9 mouse cellular contexts compared by ENCODE assay signal in genomic region chr12:102743036-102743588, GRCm38 (mm10). TPM values are rescaled to one million over a fixed set of nuclear protein-coding genes. Genes with fewer than 3 reads are reported as not detected.
DNase-seq lines count a peak whose midpoint lies in the region; ATAC-seq and TF ChIP-seq lines count a peak whose summit lies in the region.
"Had no signal": no experiment of that assay in that cellular context is flagged by ENCODE, and none has a peak within 500 bp of the region (broad histone marks: within the 10 kb centered on the region; RNA-seq: fewer than 3 reads in every experiment).

No protein-coding gene starts in this region.

- H3K4me3 ChIP-seq in kidney, embryonic 15.5 days (replicated peaks), result peak overlapping the region; percentile 83
- H3K4me3 ChIP-seq in bone marrow macrophage, adult 2 months (ENCODE audit: insufficient read depth, low read length), result peak overlapping the region; percentile 73

- no peaks in the 10 kb centered on the region for H3K27me3 ChIP-seq in kidney, embryonic 15.5 days

- peaks cover 25% of the 10 kb centered on the region for H3K4me1 ChIP-seq in kidney, embryonic 15.5 days
- H3K4me1 ChIP-seq in bone marrow macrophage, adult 2 months (ENCODE audit: control insufficient read depth, insufficient read depth, low read length), result peaks cover 25% of the 10 kb centered on the region

- H3K27ac ChIP-seq in kidney, embryonic 15.5 days, result peak overlapping the region; percentile 95
- peak overlapping the region; percentile 45; the same call in 1 of the 2 replicates for H3K27ac ChIP-seq in bone marrow macrophage, adult 2 months (ENCODE audit: insufficient read depth, low read depth, low read length)

- H3K9ac ChIP-seq in kidney, embryonic 15.5 days, result peak overlapping the region; percentile 83

- no peak for TF ChIP-seq CTCF in bone marrow macrophage, adult 2 months (IDR thresholded peaks at IDR 0.05; ENCODE audit: low read depth, low read length)

- under 1% methylated on average over 33 of the region's 33 CpGs for WGBS in kidney, embryonic 15.5 days

- DNase-seq in kidney, postnatal 36 days, result no peak
- no peak for DNase-seq in urinary bladder, postnatal 10 days (ENCODE audit: low spot score)
- DNase-seq in adrenal gland, postnatal 25 days, result no peak
- no peak for DNase-seq in spleen, adult 12 weeks (ENCODE audit: low spot score)

- peak; percentile 19 for ATAC-seq in kidney, embryonic 15.5 days (replicated peaks; ENCODE audit: low FRiP score)
- peak; percentile 29 to 34; a peak in 3 of 4 replicates for ATAC-seq in hematopoietic stem cell, adult 5-6 weeks (replicated peaks in 1 of 2; ENCODE audit: insufficient read depth in 1 of 2, low FRiP score in 2 of 2, low TSS enrichment in 1 of 2, low read depth in 1 of 2, poor library complexity in 2 of 2, severe bottlenecking in 2 of 2)
- peak; percentile 42 for ATAC-seq in megakaryocyte-erythroid progenitor cell, adult 5-6 weeks (replicated peaks; ENCODE audit: low FRiP score, low TSS enrichment, poor library complexity, severe bottlenecking)

- H3K4me2 ChIP-seq in kidney, embryonic 15.5 days, result peak overlapping the region; percentile 78

- H3K36me3 ChIP-seq in kidney, embryonic 15.5 days, result peaks cover 22% of the 10 kb centered on the region

- no peak for TF ChIP-seq POLR2A in bone marrow macrophage, adult 2 months (IDR thresholded peaks at IDR 0.05; ENCODE audit: borderline replicate concordance, low read depth, low read length)

- no peaks in the 10 kb centered on the region for H3K9me3 ChIP-seq in kidney, embryonic 15.5 days (replicated peaks)

RNA-seq across cellular contexts. Expression of gene Moap1, which starts 0.3 kb away (rescaled TPM):
- 24.5 and 25.4 TPM in 2 replicates for polyA plus RNA-seq in kidney, embryonic 15.5 days (2015; fragmentation: Nextera tagmentation; extraction: Ambion mirVana)
- polyA plus RNA-seq in bone marrow macrophage, adult 2 months (2012; ENCODE audit: insufficient read depth, insufficient read length, missing spikeins), result 1.3 TPM in 1 of 2 replicates, not detected in the other
- 10.8 and 17.4 TPM in 2 replicates for total RNA-seq in hematopoietic stem cell, adult 5-6 weeks (2017)
- 3.8 and 8.2 TPM in 2 replicates for total RNA-seq in megakaryocyte-erythroid progenitor cell, adult 5-6 weeks (2014; fragmentation: Nextera tagmentation)
- total RNA-seq in megakaryocyte-erythroid progenitor cell, adult 5-6 weeks (2017), result 11.5 and 15.8 TPM in 2 replicates
- total RNA-seq in adrenal gland, postnatal 25 days (2021), result 9.6 and 10.2 TPM in 2 replicates

RNA-seq across cellular contexts. Expression of gene Tmem251, which starts 0.5 kb away (rescaled TPM):
- polyA plus RNA-seq in kidney, embryonic 15.5 days (2015; fragmentation: Nextera tagmentation; extraction: Ambion mirVana), result 10.0 and 10.8 TPM in 2 replicates
- 8.0 and 8.1 TPM in 2 replicates for polyA plus RNA-seq in bone marrow macrophage, adult 2 months (2012; ENCODE audit: insufficient read depth, insufficient read length, missing spikeins)
- 8.4 and 10.9 TPM in 2 replicates for total RNA-seq in hematopoietic stem cell, adult 5-6 weeks (2017)
- total RNA-seq in megakaryocyte-erythroid progenitor cell, adult 5-6 weeks (2014; fragmentation: Nextera tagmentation), result 9.2 and 13.8 TPM in 2 replicates
- 8.1 and 10.8 TPM in 2 replicates for total RNA-seq in megakaryocyte-erythroid progenitor cell, adult 5-6 weeks (2017)
- total RNA-seq in adrenal gland, postnatal 25 days (2021), result 5.5 and 7.6 TPM in 2 replicates

RNA-seq across cellular contexts. Expression of gene Gm28051, which starts 14.5 kb away (rescaled TPM):
- polyA plus RNA-seq in kidney, embryonic 15.5 days (2015; fragmentation: Nextera tagmentation; extraction: Ambion mirVana), result not detected in 2 replicates
- not detected in 2 replicates for polyA plus RNA-seq in bone marrow macrophage, adult 2 months (2012; ENCODE audit: insufficient read depth, insufficient read length, missing spikeins)
- not detected in 2 replicates for total RNA-seq in hematopoietic stem cell, adult 5-6 weeks (2017)
- not detected in 2 replicates for total RNA-seq in megakaryocyte-erythroid progenitor cell, adult 5-6 weeks (2014; fragmentation: Nextera tagmentation)
- total RNA-seq in megakaryocyte-erythroid progenitor cell, adult 5-6 weeks (2017), result not detected in 2 replicates
- not detected in 2 replicates for total RNA-seq in adrenal gland, postnatal 25 days (2021)
- polyA plus RNA-seq: brain, embryonic 14.5 days had no signal

RNA-seq across cellular contexts. Expression of gene Gon7, which starts 14.5 kb away (rescaled TPM):
- 33.7 and 38.7 TPM in 2 replicates for polyA plus RNA-seq in kidney, embryonic 15.5 days (2015; fragmentation: Nextera tagmentation; extraction: Ambion mirVana)
- 9.9 and 14.3 TPM in 2 replicates for polyA plus RNA-seq in bone marrow macrophage, adult 2 months (2012; ENCODE audit: insufficient read depth, insufficient read length, missing spikeins)
- total RNA-seq in hematopoietic stem cell, adult 5-6 weeks (2017), result 16.5 and 26.2 TPM in 2 replicates
- 12.2 and 21.1 TPM in 2 replicates for total RNA-seq in megakaryocyte-erythroid progenitor cell, adult 5-6 weeks (2014; fragmentation: Nextera tagmentation)
- total RNA-seq in megakaryocyte-erythroid progenitor cell, adult 5-6 weeks (2017), result 25.5 and 28.1 TPM in 2 replicates
- total RNA-seq in adrenal gland, postnatal 25 days (2021), result 14.7 and 22.7 TPM in 2 replicates

RNA-seq across cellular contexts. Expression of gene Ubr7, which starts 14.7 kb away (rescaled TPM):
- 42.4 and 44.5 TPM in 2 replicates for polyA plus RNA-seq in kidney, embryonic 15.5 days (2015; fragmentation: Nextera tagmentation; extraction: Ambion mirVana)
- polyA plus RNA-seq in bone marrow macrophage, adult 2 months (2012; ENCODE audit: insufficient read depth, insufficient read length, missing spikeins), result 16.1 and 17.9 TPM in 2 replicates
- 56.6 and 63.3 TPM in 2 replicates for total RNA-seq in hematopoietic stem cell, adult 5-6 weeks (2017)
- total RNA-seq in megakaryocyte-erythroid progenitor cell, adult 5-6 weeks (2014; fragmentation: Nextera tagmentation), result 40.2 and 46.4 TPM in 2 replicates
- total RNA-seq in megakaryocyte-erythroid progenitor cell, adult 5-6 weeks (2017), result 65.0 and 72.8 TPM in 2 replicates
- total RNA-seq in adrenal gland, postnatal 25 days (2021), result 34.5 and 36.1 TPM in 2 replicates
